Mouse (Mus musculus): Measurements from ENCODE around the gene Dcaf5. TPM values are rescaled to one million over a fixed set of nuclear protein-coding genes. Genes with fewer than 3 reads are reported as not detected.

Gene Dcaf5
- polyA plus RNA-seq, 1 experiment = 10.8 TPM

DNA sequence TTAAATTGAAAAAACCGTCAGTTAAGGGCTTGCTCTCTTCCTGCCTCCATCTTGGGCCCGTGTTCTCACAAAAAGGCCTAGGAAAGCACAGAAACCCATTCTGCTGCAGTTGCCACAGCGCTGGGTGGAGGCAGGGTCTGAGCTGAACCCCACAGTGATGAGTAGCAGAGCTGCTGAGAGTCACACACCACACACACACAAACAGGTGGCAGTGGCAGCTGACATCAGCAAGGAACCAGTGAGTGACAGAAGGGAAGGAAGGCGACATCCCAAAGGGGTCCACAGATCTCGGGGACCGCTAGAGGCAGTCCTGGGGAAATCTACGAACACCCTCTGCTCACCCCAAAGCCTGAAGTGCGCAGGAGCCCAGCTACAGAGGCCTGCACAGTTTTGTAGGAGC is 25.5 kb downstream of the Dcaf5 start:
- Histone ChIP-seq H3K4me1 (peaks cover 22% of the 10 kb centered on the region), H3K9me3 (peaks cover 3% of the 10 kb centered on the region; the same call in 1 of the 2 replicates), H3K36me3 (replicated peaks; ENCODE audit: low read length) (peaks cover 84% of the 10 kb centered on the region), H3K27me3 (replicated peaks) (no peaks in the 10 kb centered on the region), H3K4me3 (replicated peaks) (no peak overlapping the region)
- TF ChIP-seq GATA1 (IDR thresholded peaks at IDR 0.05; ENCODE audit: borderline replicate concordance, low read length) = no peak

DNA sequence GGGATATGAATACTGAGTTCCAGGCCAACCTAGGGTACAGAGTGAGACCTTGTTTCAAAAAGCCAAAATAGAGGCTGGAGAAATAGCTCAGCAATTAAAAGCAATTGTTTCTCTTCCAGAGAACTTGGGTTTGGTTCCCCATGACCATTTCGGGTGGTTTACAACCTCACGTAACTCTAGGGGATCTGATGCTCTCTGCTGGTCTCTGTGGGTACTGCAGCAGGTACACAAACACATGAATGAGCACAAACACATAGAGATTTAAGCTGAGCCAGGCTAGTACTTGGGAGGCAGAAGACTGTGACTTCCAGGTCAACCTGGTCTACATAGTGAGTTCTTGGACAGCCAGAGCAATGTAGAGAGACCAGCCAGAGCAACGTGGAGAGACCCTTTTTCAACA is 28.6 kb downstream of the Dcaf5 start:
- Histone ChIP-seq H3K4me3 (replicated peaks) (no peak overlapping the region), H3K27me3 (replicated peaks) (no peaks in the 10 kb centered on the region), H3K36me3 (replicated peaks; ENCODE audit: low read length) (peaks cover 85% of the 10 kb centered on the region), H3K9me3 (no peaks in the 10 kb centered on the region), H3K4me1 (peaks cover 43% of the 10 kb centered on the region)
- no peak for TF ChIP-seq GATA1 (IDR thresholded peaks at IDR 0.05; ENCODE audit: borderline replicate concordance, low read length)
- no peak for TF ChIP-seq FLI1 (IDR thresholded peaks at IDR 0.05; ENCODE audit: low read length)

DNA sequence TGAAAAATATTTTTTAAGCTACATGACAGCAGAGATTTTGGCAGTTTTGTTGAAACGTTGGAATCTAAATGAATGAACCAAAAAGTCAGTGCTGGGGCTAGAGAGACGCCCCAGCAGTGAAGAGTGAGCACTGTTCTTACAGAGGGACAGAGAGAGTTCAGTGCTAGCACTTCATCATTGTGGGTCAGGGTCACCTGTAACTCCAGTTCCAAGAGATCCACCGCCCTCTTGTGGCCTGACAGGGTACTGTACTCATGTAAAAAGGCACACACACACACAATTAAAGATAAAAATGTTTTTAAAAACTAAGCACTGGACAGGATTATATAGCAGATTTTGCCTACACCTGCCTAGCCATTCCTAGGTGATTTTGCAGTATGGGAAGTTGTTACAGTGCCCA is 29.8 kb downstream of the Dcaf5 start:
- no peak for TF ChIP-seq FLI1 (IDR thresholded peaks at IDR 0.05; ENCODE audit: low read length)
- TF ChIP-seq GATA1 (IDR thresholded peaks at IDR 0.05; ENCODE audit: borderline replicate concordance, low read length) = no peak
- peaks cover 80% of the 10 kb centered on the region for H3K36me3 ChIP-seq (replicated peaks; ENCODE audit: low read length)
- no peak overlapping the region for H3K4me3 ChIP-seq (replicated peaks)

DNA sequence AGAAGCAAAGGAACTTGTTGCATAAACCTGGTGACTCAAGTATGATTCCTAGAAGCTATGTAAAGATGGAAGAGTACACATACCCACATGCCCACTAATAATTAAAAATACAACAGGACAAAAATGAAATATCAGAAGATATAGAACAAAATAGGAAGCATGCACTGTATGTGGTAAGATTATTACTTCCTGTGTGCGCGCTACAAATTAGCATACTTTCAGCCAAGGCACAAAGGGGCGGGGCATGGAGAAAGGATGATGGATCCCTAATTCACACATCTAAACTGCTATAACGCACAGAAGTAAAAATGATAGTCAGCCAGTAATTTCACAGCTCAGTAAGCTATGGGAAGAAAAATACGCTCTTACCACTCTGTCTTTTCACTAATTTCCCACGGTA is 32.3 kb downstream of the Dcaf5 start:
- peaks cover 82% of the 10 kb centered on the region for H3K36me3 ChIP-seq (replicated peaks; ENCODE audit: low read length)
- TF ChIP-seq GATA1 (IDR thresholded peaks at IDR 0.05; ENCODE audit: borderline replicate concordance, low read length) = no peak
- H3K27me3 ChIP-seq (replicated peaks) = no peaks in the 10 kb centered on the region
- H3K4me1 ChIP-seq = peaks cover 39% of the 10 kb centered on the region
- H3K4me3 ChIP-seq (replicated peaks) = no peak overlapping the region
- H3K9me3 ChIP-seq = 0 out of 2 replicates have a peak, but pooled peaks cover 5% of the 10 kb centered on the region

More for the DNA sequence above, 29.8 kb downstream of the Dcaf5 start:
- 0 out of 2 replicates have a peak, but pooled peaks cover 2% of the 10 kb centered on the region for H3K9me3 ChIP-seq
- peaks cover 46% of the 10 kb centered on the region for H3K4me1 ChIP-seq
- H3K27me3 ChIP-seq (replicated peaks) = no peaks in the 10 kb centered on the region

DNA sequence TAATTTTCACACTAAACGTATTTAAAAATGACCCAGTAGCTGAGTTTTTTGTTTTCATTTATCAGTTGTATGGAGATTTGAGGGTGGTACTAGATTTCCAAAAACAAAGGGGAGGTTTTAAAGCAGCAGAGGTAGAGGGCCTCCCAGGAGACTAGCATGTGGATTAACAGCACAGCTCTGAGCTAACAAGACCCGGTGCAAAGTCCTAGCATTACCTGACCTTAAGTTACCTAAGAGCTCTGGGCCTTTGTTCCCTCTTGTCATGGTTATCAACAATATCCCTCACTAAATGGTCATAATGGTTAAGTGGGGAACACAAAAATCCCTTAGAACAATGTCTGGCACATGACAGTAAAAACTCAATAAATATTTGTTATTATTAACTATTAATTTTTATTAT is 37.3 kb downstream of the Dcaf5 start:
- H3K36me3 ChIP-seq (replicated peaks; ENCODE audit: low read length) = peaks cover 93% of the 10 kb centered on the region
- no peaks in the 10 kb centered on the region for H3K27me3 ChIP-seq (replicated peaks)
- peaks cover 26% of the 10 kb centered on the region for H3K4me1 ChIP-seq
- H3K9me3 ChIP-seq = 0 out of 2 replicates have a peak, but pooled peaks cover 5% of the 10 kb centered on the region
- TF ChIP-seq FLI1 (IDR thresholded peaks at IDR 0.05; ENCODE audit: low read length) = no peak
- no peak for TF ChIP-seq GATA1 (IDR thresholded peaks at IDR 0.05; ENCODE audit: borderline replicate concordance, low read length)
- no peak overlapping the region for H3K4me3 ChIP-seq (replicated peaks)

DNA sequence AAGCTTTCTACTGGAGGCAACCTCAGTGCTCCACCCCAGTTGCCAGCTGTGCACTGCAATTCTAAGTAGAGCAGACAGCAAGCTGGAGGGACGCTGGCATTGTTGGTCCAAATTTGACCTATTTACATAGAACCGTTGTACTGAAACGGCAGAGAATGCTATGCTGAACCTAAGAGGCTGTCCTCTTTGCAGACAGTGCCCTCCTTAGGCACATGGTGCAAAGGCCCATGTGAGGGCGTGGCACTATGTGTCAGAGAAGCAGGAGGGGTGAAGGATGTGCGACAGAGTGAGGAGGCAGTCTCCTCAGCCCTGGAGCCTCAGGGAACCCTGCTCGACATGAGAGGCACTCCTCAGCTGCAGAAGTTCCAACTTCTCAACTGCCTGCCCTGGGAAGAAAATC is 40.0 kb downstream of the Dcaf5 start:
- H3K9me3 ChIP-seq = 0 out of 2 replicates have a peak, but pooled peaks cover under 1% of the 10 kb centered on the region
- H3K4me1 ChIP-seq = peaks cover 16% of the 10 kb centered on the region
- H3K36me3 ChIP-seq (replicated peaks; ENCODE audit: low read length) = peaks cover 92% of the 10 kb centered on the region
- TF ChIP-seq FLI1 (IDR thresholded peaks at IDR 0.05; ENCODE audit: low read length) (no peak), GATA1 (IDR thresholded peaks at IDR 0.05; ENCODE audit: borderline replicate concordance, low read length) (no peak)
- no peak overlapping the region for H3K4me3 ChIP-seq (replicated peaks)
- H3K27me3 ChIP-seq (replicated peaks) = no peaks in the 10 kb centered on the region

DNA sequence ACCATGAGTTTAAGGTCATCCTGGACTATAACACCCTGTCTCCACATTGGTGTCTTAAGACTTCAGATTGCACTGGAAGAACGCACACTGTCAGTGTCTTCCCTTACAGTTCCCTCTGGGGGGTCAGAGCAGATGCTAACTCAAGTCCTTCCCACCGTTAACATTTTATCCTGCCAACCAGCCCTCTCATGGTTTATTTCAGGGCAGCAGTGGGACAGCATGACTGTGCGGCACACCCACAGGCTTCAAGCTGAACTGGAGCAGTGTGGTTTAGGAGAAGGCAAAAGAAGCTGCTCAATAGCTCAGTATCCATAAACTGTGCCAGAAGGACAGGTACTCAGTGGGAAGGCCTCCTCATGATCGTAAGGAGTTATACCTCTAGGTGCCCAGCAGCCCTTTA is 41.1 kb downstream of the Dcaf5 start:
- TF ChIP-seq GATA1 (IDR thresholded peaks at IDR 0.05; ENCODE audit: borderline replicate concordance, low read length) (no peak), FLI1 (IDR thresholded peaks at IDR 0.05; ENCODE audit: low read length) (no peak)
- Histone ChIP-seq H3K36me3 (replicated peaks; ENCODE audit: low read length) (peaks cover 91% of the 10 kb centered on the region), H3K27me3 (replicated peaks) (no peaks in the 10 kb centered on the region), H3K9me3 (no peaks in the 10 kb centered on the region), H3K4me3 (replicated peaks) (no peak overlapping the region), H3K4me1 (peaks cover 16% of the 10 kb centered on the region)

DNA sequence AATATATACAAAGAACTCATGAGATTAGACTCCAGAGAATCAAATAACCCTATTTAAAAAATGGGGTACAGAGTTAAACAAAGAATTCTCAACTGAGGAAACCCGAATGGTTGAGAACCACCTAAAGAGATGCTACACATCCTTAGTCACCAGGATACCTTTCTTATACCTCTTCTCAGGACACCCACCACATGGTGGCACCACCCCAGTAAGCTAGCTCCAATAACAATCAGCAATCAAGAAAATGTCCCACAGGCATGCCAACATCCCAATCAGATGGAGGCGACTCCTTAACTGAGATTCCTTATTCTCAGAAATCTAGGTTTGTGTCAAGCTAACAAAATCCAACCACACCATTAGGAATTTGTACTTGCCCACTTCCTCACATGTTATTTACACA is 42.4 kb downstream of the Dcaf5 start:
- Histone ChIP-seq H3K9me3 (no peaks in the 10 kb centered on the region), H3K27me3 (replicated peaks) (no peaks in the 10 kb centered on the region), H3K4me1 (peaks cover 16% of the 10 kb centered on the region), H3K4me3 (replicated peaks) (no peak overlapping the region), H3K36me3 (replicated peaks; ENCODE audit: low read length) (peaks cover 92% of the 10 kb centered on the region)
- TF ChIP-seq GATA1 (IDR thresholded peaks at IDR 0.05; ENCODE audit: borderline replicate concordance, low read length) (no peak), FLI1 (IDR thresholded peaks at IDR 0.05; ENCODE audit: low read length) (no peak)

DNA sequence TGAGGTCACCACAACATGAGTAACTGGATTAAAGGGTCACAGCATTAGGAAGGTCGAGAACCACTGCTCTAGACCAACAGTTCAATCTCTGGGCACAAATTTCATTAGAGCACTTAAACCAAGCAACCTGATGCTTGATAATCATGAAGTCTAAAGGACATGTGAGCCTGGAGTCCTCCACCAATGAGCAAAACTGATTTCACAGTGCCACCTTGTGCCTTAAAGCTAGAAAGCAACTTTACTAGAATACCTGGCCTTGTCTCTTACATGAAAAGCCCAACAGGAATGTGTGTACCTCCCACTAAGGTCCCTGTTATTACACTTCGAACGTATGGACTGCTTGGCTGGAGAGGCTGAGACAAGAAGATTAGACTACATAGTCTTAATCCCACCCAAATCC is 47.0 kb downstream of the Dcaf5 start:
- Histone ChIP-seq H3K4me1 (peaks cover 20% of the 10 kb centered on the region), H3K36me3 (replicated peaks; ENCODE audit: low read length) (peaks cover 84% of the 10 kb centered on the region), H3K4me3 (replicated peaks) (no peak overlapping the region), H3K9me3 (no peaks in the 10 kb centered on the region), H3K27me3 (replicated peaks) (no peaks in the 10 kb centered on the region)
- no peak for TF ChIP-seq GATA1 (IDR thresholded peaks at IDR 0.05; ENCODE audit: borderline replicate concordance, low read length)
- TF ChIP-seq FLI1 (IDR thresholded peaks at IDR 0.05; ENCODE audit: low read length) = no peak

DNA sequence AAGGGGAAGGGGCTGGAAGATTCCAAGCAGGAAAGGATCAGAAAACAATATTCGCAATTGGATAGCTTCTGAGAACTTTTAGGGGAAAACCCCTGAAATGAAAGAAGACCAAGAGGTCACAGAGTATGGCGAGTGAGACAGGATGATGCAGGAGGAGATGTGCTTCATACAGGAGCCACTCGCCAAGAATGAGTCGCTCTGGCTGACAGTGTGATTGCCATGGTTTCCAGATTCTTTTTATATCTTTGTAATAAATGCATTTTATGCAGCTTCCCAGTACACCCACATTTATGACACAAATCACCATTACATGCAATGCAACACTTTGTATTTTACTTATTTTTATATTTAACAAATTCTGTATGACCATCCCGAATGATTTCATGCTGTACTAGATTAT is 49.1 kb downstream of the Dcaf5 start:
- Histone ChIP-seq H3K9me3 (no peaks in the 10 kb centered on the region), H3K36me3 (replicated peaks; ENCODE audit: low read length) (peaks cover 88% of the 10 kb centered on the region), H3K4me3 (replicated peaks) (no peak overlapping the region), H3K27me3 (replicated peaks) (no peaks in the 10 kb centered on the region), H3K4me1 (peaks cover 34% of the 10 kb centered on the region)
- TF ChIP-seq GATA1 (IDR thresholded peaks at IDR 0.05; ENCODE audit: borderline replicate concordance, low read length) = no peak
- TF ChIP-seq FLI1 (IDR thresholded peaks at IDR 0.05; ENCODE audit: low read length) = no peak

DNA sequence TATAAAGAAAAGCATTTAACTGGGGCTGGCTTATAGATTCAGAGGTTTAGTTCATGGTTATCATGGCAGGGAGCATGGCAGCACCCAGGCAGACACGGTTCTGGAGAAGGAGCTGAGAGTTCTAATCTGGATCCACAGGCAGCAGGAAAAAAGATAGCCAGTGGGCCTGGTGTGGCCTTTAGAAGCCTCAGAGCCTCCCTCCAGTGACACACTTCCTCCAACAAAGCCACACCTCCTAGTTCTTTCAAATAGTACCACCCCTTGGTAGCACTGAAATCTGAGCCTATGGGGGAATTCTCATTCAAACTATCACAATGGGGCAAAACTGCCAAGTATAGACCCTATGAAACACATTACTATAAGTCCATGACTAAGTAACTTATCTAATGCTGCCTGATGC is 51.0 kb downstream of the Dcaf5 start:
- Histone ChIP-seq H3K36me3 (replicated peaks; ENCODE audit: low read length) (peaks cover 87% of the 10 kb centered on the region), H3K4me1 (peaks cover 45% of the 10 kb centered on the region), H3K27me3 (replicated peaks) (no peaks in the 10 kb centered on the region), H3K4me3 (replicated peaks) (no peak overlapping the region), H3K9me3 (no peaks in the 10 kb centered on the region)
- TF ChIP-seq FLI1 (IDR thresholded peaks at IDR 0.05; ENCODE audit: low read length) (no peak), GATA1 (IDR thresholded peaks at IDR 0.05; ENCODE audit: borderline replicate concordance, low read length) (no peak)

Measured in megakaryocyte, embryonic 14.5 days (primary cell).